Mouse (Mus musculus) limb, embryonic 10.5 days (tissue): ENCODE results near the gene Bloc1s5. TPM values are rescaled to one million over a fixed set of nuclear protein-coding genes. Genes with fewer than 3 reads are reported as not detected.
"Not testable (repeated sequence)": the region's sequence is repeated elsewhere in the genome, so short reads cannot be mapped to it uniquely, and the experiment has no call there.

ENCODE experiments used
- DNase-seq: peaks from one replicate; pipeline ENCODE4 v3.0.0-alpha.2; 2017; ENCODE audit warnings: low spot score
- H3K27ac ChIP-seq: fragments of 300-500 bp; sonication (generic); 2 replicates; pipeline ENCODE4 v1.5.1; 2016; ENCODE audit warnings: mild to moderate bottlenecking
- H3K27me3 ChIP-seq: fragments of 300-500 bp; sonication (generic); 2 replicates; pipeline ENCODE4 v1.6.1; 2016; ENCODE audit warnings: low read depth, mild to moderate bottlenecking; ENCODE audit not compliant: poor library complexity, severe bottlenecking
- H3K36me3 ChIP-seq: fragments of 300-500 bp; sonication (generic); 2 replicates; pipeline ENCODE4 v1.6.1; 2016; ENCODE audit warnings: mild to moderate bottlenecking, moderate library complexity
- H3K4me1 ChIP-seq: fragments of 300-500 bp; sonication (generic); 2 replicates; pipeline ENCODE4 v1.6.1; 2016
- H3K4me3 ChIP-seq: fragments of 300-500 bp; sonication (generic); 2 replicates; pipeline ENCODE4 v1.5.1; 2016; ENCODE audit warnings: mild to moderate bottlenecking, moderate library complexity
- H3K9me3 ChIP-seq: fragments of 300-500 bp; sonication (generic); replicated peaks from 2 replicates; pipeline ENCODE4 v1.6.1; 2016; ENCODE audit warnings: mild to moderate bottlenecking
- WGBS: fragments of 180-500 bp; shearing (Covaris S2); methylation state at CpG from one replicate; pipeline ENCODE4 v1.1.7; 2016; 5-methylcytosine and 5-hydroxymethylcytosine counted together
- polyA plus RNA-seq: library from polyadenylated mRNA; unstranded; fragments of >200 nt; fragmentation: Nextera tagmentation; extraction: Ambion mirVana; gene quantifications from 2 replicates; pipeline ENCODE4 v1.2.1, GENCODE M21; 2016

Gene Bloc1s5
- polyA plus RNA-seq, 1 experiment from 2014 or later: 23.5 TPM

GRCm38 (mm10) chr13:38638694-38639093 lies 3.8 kb upstream of the Bloc1s5 start:
- Histone ChIP-seq H3K27me3 (no peaks in the 10 kb centered on the region), H3K4me3 (no peak overlapping the region), H3K4me1 (peaks cover 6% of the 10 kb centered on the region; the same call in 1 of the 2 replicates), H3K27ac (no peak overlapping the region), H3K36me3 (peaks cover 21% of the 10 kb centered on the region), H3K9me3 (no peaks in the 10 kb centered on the region)
- DNase-seq: no peak
- WGBS: 80% methylated on average over 11 of the region's 11 CpGs

DNA sequence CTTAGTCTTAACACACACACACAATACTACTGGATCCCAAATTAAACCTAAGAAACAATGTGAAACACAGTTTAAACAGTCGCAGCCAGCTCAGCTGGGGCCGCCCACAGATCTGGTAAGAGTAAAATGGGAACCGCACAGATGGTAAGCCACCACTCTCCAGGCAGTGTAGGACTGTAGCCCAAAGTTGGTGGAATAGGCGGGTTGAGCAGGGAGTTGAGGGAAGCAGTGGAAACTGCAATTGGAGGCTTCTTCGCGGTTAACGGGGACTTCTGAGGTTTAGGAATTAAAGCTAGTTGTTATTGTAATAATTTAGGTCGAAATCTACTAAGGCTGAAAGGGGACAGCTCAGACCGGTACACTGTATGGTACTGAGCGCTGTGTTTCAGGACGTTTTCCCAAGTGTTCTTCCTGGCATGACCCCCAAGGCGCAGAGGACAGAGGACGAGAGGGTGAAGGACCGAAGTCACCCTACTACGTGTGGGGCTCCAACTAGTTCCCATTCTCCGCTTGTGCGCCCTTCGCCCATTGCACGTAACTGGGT lies 581 bp downstream of the Bloc1s5 start:
- H3K36me3 ChIP-seq: 0 out of 2 replicates have a peak, but pooled peaks cover 3% of the 10 kb centered on the region
- H3K27me3 ChIP-seq: no peaks in the 10 kb centered on the region
- H3K27ac ChIP-seq: peak overlapping the region; percentile 93
- H3K9me3 ChIP-seq: no peaks in the 10 kb centered on the region
- peaks cover 6% of the 10 kb centered on the region; the same call in 1 of the 2 replicates for H3K4me1 ChIP-seq
- DNase-seq: no peak
- 1% methylated on average over 19 of the region's 19 CpGs for WGBS
- peak overlapping the region; percentile 94 for H3K4me3 ChIP-seq

GRCm38 (mm10) chr13:38633287-38634000 lies 1.5 kb downstream of the Bloc1s5 start:
- DNase-seq: no peak
- peaks cover 6% of the 10 kb centered on the region; the same call in 1 of the 2 replicates for H3K4me1 ChIP-seq
- no peaks in the 10 kb centered on the region for H3K27me3 ChIP-seq
- H3K9me3 ChIP-seq: no peaks in the 10 kb centered on the region
- no peak overlapping the region for H3K4me3 ChIP-seq
- 95% methylated on average over 6 of the region's 6 CpGs for WGBS
- H3K27ac ChIP-seq: no peak overlapping the region
- 0 out of 2 replicates have a peak, but pooled peaks cover 3% of the 10 kb centered on the region for H3K36me3 ChIP-seq

- H3K4me1 ChIP-seq: peaks cover 6% of the 10 kb centered on the region; the same call in 1 of the 2 replicates
- WGBS: 90% methylated on average over 6 of the region's 6 CpGs
- no peak overlapping the region for H3K27ac ChIP-seq
- no peaks in the 10 kb centered on the region for H3K27me3 ChIP-seq
- DNase-seq: no peak
- H3K9me3 ChIP-seq: no peaks in the 10 kb centered on the region
- H3K36me3 ChIP-seq: 0 out of 2 replicates have a peak, but pooled peaks cover 3% of the 10 kb centered on the region
- H3K4me3 ChIP-seq: no peak overlapping the region
These were observed 2.4 kb downstream of the Bloc1s5 start for GRCm38 (mm10) chr13:38632556-38632955.

- Histone ChIP-seq H3K27ac (no peak overlapping the region), H3K4me1 (no peaks in the 10 kb centered on the region), H3K36me3 (peaks cover 15% of the 10 kb centered on the region; the same call in 1 of the 2 replicates), H3K27me3 (no peaks in the 10 kb centered on the region), H3K4me3 (no peak overlapping the region), H3K9me3 (no peaks in the 10 kb centered on the region)
- no peak for DNase-seq
- WGBS: 40% methylated on average over 6 of the region's 6 CpGs
These were observed 8.7 kb downstream of the Bloc1s5 start for GRCm38 (mm10) chr13:38626229-38626525.

- H3K27me3 ChIP-seq: no peaks in the 10 kb centered on the region
- no peaks in the 10 kb centered on the region for H3K4me1 ChIP-seq
- WGBS: 30% methylated on average over 5 of the region's 5 CpGs
- H3K27ac ChIP-seq: no peak overlapping the region
- H3K9me3 ChIP-seq: no peaks in the 10 kb centered on the region
- H3K4me3 ChIP-seq: no peak overlapping the region
- no peak for DNase-seq
- peaks cover 15% of the 10 kb centered on the region; the same call in 1 of the 2 replicates for H3K36me3 ChIP-seq
These were observed 9.2 kb downstream of the Bloc1s5 start for GRCm38 (mm10) chr13:38625492-38626228.

GRCm38 (mm10) chr13:38624292-38624902 lies 10.5 kb downstream of the Bloc1s5 start:
- Histone ChIP-seq H3K36me3 (peaks cover 12% of the 10 kb centered on the region; the same call in 1 of the 2 replicates), H3K27me3 (no peaks in the 10 kb centered on the region), H3K9me3 (no peaks in the 10 kb centered on the region), H3K4me1 (no peaks in the 10 kb centered on the region), H3K4me3 (no peak overlapping the region), H3K27ac (no peak overlapping the region)
- no peak for DNase-seq
- 91% methylated on average over 8 of the region's 8 CpGs for WGBS

DNA sequence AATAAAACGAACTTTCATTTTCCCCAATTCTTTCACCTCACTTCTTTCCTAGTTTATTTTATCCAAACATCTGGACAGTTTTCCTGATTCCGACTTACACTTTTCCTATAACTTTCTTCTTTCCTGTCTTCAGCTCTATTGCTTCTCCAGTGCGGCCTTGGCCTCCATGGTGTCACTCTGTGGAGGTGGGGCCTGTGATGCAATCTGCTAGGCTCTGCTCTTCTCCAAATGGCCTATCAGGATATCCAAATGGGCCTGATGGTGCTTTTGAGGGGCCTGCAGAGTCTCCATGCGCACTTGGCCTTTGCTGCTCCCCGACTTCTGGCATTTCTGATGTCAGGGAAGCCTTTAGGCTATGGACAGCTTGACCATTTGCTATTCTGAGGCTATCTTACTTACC lies 11.6 kb downstream of the Bloc1s5 start:
- Histone ChIP-seq H3K36me3 (peaks cover 12% of the 10 kb centered on the region; the same call in 1 of the 2 replicates), H3K4me3 (no peak overlapping the region), H3K9me3 (no peaks in the 10 kb centered on the region), H3K27ac (no peak overlapping the region), H3K4me1 (no peaks in the 10 kb centered on the region), H3K27me3 (no peaks in the 10 kb centered on the region)
- DNase-seq: no peak
- 89% methylated on average over 5 of the region's 5 CpGs for WGBS

- 85% methylated on average over 4 of the region's 4 CpGs for WGBS
- H3K27me3 ChIP-seq, DNase-seq, H3K4me3 ChIP-seq, H3K4me1 ChIP-seq, H3K27ac ChIP-seq, H3K9me3 ChIP-seq: not testable (repeated sequence)
- H3K36me3 ChIP-seq: peaks cover 18% of the 10 kb centered on the region
These were observed 16.8 kb downstream of the Bloc1s5 start for GRCm38 (mm10) chr13:38618001-38618630.

GRCm38 (mm10) chr13:38616887-38617286 lies 18.0 kb downstream of the Bloc1s5 start:
- H3K9me3 ChIP-seq: no peaks in the 10 kb centered on the region
- H3K27ac ChIP-seq: no peak overlapping the region
- no peak overlapping the region for H3K4me3 ChIP-seq
- no peaks in the 10 kb centered on the region for H3K27me3 ChIP-seq
- H3K36me3 ChIP-seq: peaks cover 27% of the 10 kb centered on the region
- no peak for DNase-seq
- 89% methylated on average over 4 of the region's 4 CpGs for WGBS
- H3K4me1 ChIP-seq: no peaks in the 10 kb centered on the region

DNA sequence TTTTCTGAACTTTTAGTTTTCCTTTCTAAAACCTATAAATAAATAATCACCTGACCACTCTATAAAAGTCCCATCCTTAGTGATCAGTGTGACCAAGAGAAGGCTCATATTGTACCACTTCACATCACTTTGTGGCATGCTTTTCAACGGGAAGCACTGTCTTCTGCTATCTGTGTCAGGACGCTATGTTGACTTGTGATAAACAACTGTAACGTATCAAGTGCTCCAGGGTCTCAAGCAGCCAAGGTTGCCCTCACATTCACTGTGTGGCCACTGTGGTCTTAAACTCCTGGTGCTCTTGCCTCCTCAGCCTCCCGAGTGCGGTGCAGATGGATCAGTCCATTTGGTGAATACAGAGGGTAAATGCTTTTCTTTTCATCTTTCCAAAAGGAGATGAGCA lies 19.3 kb downstream of the Bloc1s5 start:
- H3K36me3 ChIP-seq: peaks cover 25% of the 10 kb centered on the region
- H3K4me3 ChIP-seq: no peak overlapping the region
- WGBS: 93% methylated on average over 5 of the region's 5 CpGs
- no peaks in the 10 kb centered on the region for H3K27me3 ChIP-seq
- H3K4me1 ChIP-seq: no peaks in the 10 kb centered on the region
- H3K27ac ChIP-seq: no peak overlapping the region
- DNase-seq: no peak
- no peaks in the 10 kb centered on the region for H3K9me3 ChIP-seq

- Histone ChIP-seq H3K27me3 (no peaks in the 10 kb centered on the region), H3K4me3 (no peak overlapping the region), H3K27ac (no peak overlapping the region), H3K4me1 (no peaks in the 10 kb centered on the region), H3K36me3 (peaks cover 25% of the 10 kb centered on the region), H3K9me3 (no peaks in the 10 kb centered on the region)
- 84% methylated on average over 5 of the region's 5 CpGs for WGBS
- DNase-seq: no peak
These were observed 20.6 kb downstream of the Bloc1s5 start for GRCm38 (mm10) chr13:38614298-38614697.
